Mouse (Mus musculus) CH12.LX (cell line): ENCODE data around the gene Atg16l2. TPM values are rescaled to one million over a fixed set of nuclear protein-coding genes. Genes with fewer than 3 reads are reported as not detected.

ENCODE experiments used
- DNase-seq: peaks from one replicate; pipeline ENCODE4 v3.0.0-alpha.2; 2013; ENCODE audit errors: extremely low read depth
- H3K27ac ChIP-seq: 2 replicates; pipeline ENCODE4 v1.5.1; 2012; ENCODE audit warnings: low read depth, mild to moderate bottlenecking, control low read depth, moderate library complexity; ENCODE audit not compliant: insufficient read depth
- H3K27me3 ChIP-seq: replicated peaks from 2 replicates; pipeline ENCODE3; 2012; ENCODE audit warnings: inconsistent platforms
- H3K36me3 ChIP-seq, 2 experiments: replicated peaks in 1 of 2; 2 replicates each; pipeline versions ENCODE3 to v1.6.1; 2012; ENCODE audit warnings: inconsistent platforms in 1 of 2, low read length in 1 of 2, mild to moderate bottlenecking in 1 of 2, mixed read lengths in 1 of 2, moderate library complexity in 1 of 2; ENCODE audit not compliant: control insufficient read depth in 1 of 2, insufficient read depth in 1 of 2
- H3K4me1 ChIP-seq, 2 experiments: 2 replicates each; pipeline ENCODE4 v1.6.1; 2012; ENCODE audit warnings: inconsistent platforms in 1 of 2, moderate library complexity in 1 of 2; ENCODE audit not compliant: insufficient read depth in 2 of 2, control insufficient read depth in 1 of 2
- H3K4me2 ChIP-seq: 2 replicates; pipeline ENCODE4 v1.6.1; 2012; ENCODE audit warnings: low read depth, mild to moderate bottlenecking, control low read depth; ENCODE audit not compliant: poor library complexity, insufficient read depth, severe bottlenecking
- H3K4me3 ChIP-seq, 3 experiments: fragments of 150-350 bp in 1 of 3; sonication (generic) in 1 of 3; replicated peaks in 1 of 3; 2 replicates each; pipeline versions ENCODE3 to v1.5.1; 2011 to 2012; ENCODE audit warnings: low read depth in 2 of 3, low read length in 2 of 3, mild to moderate bottlenecking in 2 of 3, moderate library complexity in 2 of 3, control low read depth in 1 of 3, improper control_type of control experiment in 1 of 3, inconsistent platforms in 1 of 3, mixed read lengths in 1 of 3; ENCODE audit not compliant: poor library complexity in 1 of 3
- H3K79me2 ChIP-seq: replicated peaks from 2 replicates; pipeline ENCODE4 v1.6.1; 2012; ENCODE audit warnings: mild to moderate bottlenecking, moderate library complexity; ENCODE audit not compliant: control insufficient read depth, poor library complexity, insufficient read depth, severe bottlenecking; ENCODE audit errors: extremely low read depth
- H3K9ac ChIP-seq: 2 replicates; pipeline ENCODE4 v1.6.1; 2012; ENCODE audit warnings: low read depth, mild to moderate bottlenecking, control low read depth, moderate library complexity; ENCODE audit not compliant: insufficient read depth
- H3K9me3 ChIP-seq: replicated peaks from 2 replicates; pipeline ENCODE3; 2012; ENCODE audit warnings: low read length, inconsistent platforms, mixed read lengths
- BHLHE40 ChIP-seq: IDR thresholded peaks from 2 replicates; pipeline ENCODE4 v1.6.1; 2011; ENCODE audit warnings: mild to moderate bottlenecking, low read depth, low read length, improper control_type of control experiment
- CHD1 ChIP-seq: IDR thresholded peaks from 2 replicates; pipeline ENCODE4 v1.6.1; 2012; ENCODE audit warnings: low read depth, low read length, improper control_type of control experiment, inconsistent platforms
- CHD2 ChIP-seq: IDR thresholded peaks from 2 replicates; pipeline ENCODE4 v1.6.1; 2011; ENCODE audit warnings: low read length, improper control_type of control experiment
- E2F4 ChIP-seq: IDR thresholded peaks from 2 replicates; pipeline ENCODE4 v1.6.1; 2011; ENCODE audit warnings: low read depth, low read length, improper control_type of control experiment; ENCODE audit not compliant: insufficient replicate concordance
- ELF1 ChIP-seq: IDR thresholded peaks from 2 replicates; pipeline ENCODE4 v1.6.1; 2014; ENCODE audit warnings: low read depth, mild to moderate bottlenecking, inconsistent platforms, low read length, improper control_type of control experiment
- EP300 ChIP-seq: IDR thresholded peaks from 2 replicates; pipeline ENCODE4 v1.6.1; 2011; ENCODE audit warnings: low read length, improper control_type of control experiment
- ETS1 ChIP-seq: conservative IDR thresholded peaks from 2 replicates; pipeline ENCODE4 v1.6.1; 2012; ENCODE audit warnings: low read depth, mild to moderate bottlenecking, inconsistent platforms, low read length, improper control_type of control experiment, moderate library complexity
- GABPA ChIP-seq: IDR thresholded peaks from 2 replicates; pipeline ENCODE4 v1.6.1; 2012; ENCODE audit warnings: low read depth, low read length, improper control_type of control experiment, inconsistent platforms; ENCODE audit not compliant: insufficient replicate concordance
- HCFC1 ChIP-seq: IDR thresholded peaks from 2 replicates; pipeline ENCODE4 v1.6.1; 2012; ENCODE audit warnings: low read depth, mild to moderate bottlenecking, inconsistent platforms, low read length, improper control_type of control experiment
- IRF4 ChIP-seq: IDR thresholded peaks from 2 replicates; pipeline ENCODE4 v1.6.1; 2014; ENCODE audit warnings: low read depth, mild to moderate bottlenecking, inconsistent platforms, low read length, improper control_type of control experiment
- JUND ChIP-seq: conservative IDR thresholded peaks from 2 replicates; pipeline ENCODE4 v1.6.1; 2011; ENCODE audit warnings: low read depth, low read length, improper control_type of control experiment
- KAT2A ChIP-seq: IDR thresholded peaks from 2 replicates; pipeline ENCODE4 v1.6.1; 2012; ENCODE audit warnings: low read length, improper control_type of control experiment, inconsistent platforms; ENCODE audit not compliant: insufficient replicate concordance
- MAFK ChIP-seq: IDR thresholded peaks from 2 replicates; pipeline ENCODE4 v1.6.1; 2011; ENCODE audit warnings: low read length, improper control_type of control experiment; ENCODE audit not compliant: insufficient replicate concordance
- MAX ChIP-seq: IDR thresholded peaks from 2 replicates; pipeline ENCODE4 v1.6.1; 2011; ENCODE audit warnings: low read length, improper control_type of control experiment
- MAZ ChIP-seq: IDR thresholded peaks from 2 replicates; pipeline ENCODE4 v1.6.1; 2012; ENCODE audit warnings: low read depth, mild to moderate bottlenecking, inconsistent platforms, low read length, improper control_type of control experiment, moderate library complexity
- MEF2A ChIP-seq: IDR thresholded peaks from 2 replicates; pipeline ENCODE4 v1.6.1; 2014; ENCODE audit warnings: low read depth, mild to moderate bottlenecking, inconsistent platforms, low read length, improper control_type of control experiment, borderline replicate concordance
- MXI1 ChIP-seq: IDR thresholded peaks from 2 replicates; pipeline ENCODE4 v1.6.1; 2011; ENCODE audit warnings: mild to moderate bottlenecking, low read depth, low read length, improper control_type of control experiment
- MYC ChIP-seq: IDR thresholded peaks from 2 replicates; pipeline ENCODE4 v1.6.1; 2011; ENCODE audit warnings: low read depth, mild to moderate bottlenecking, improper control_type of control experiment, low read length
- NELFE ChIP-seq: IDR thresholded peaks from 2 replicates; pipeline ENCODE4 v1.6.1; 2011; ENCODE audit warnings: low read depth, low read length, improper control_type of control experiment
- NRF1 ChIP-seq: IDR thresholded peaks from 2 replicates; pipeline ENCODE4 v1.6.1; 2014; ENCODE audit warnings: low read depth, mild to moderate bottlenecking, inconsistent platforms, low read length, improper control_type of control experiment, moderate library complexity
- PAX5 ChIP-seq: IDR thresholded peaks from 2 replicates; pipeline ENCODE4 v1.6.1; 2012; ENCODE audit warnings: low read length, inconsistent platforms, mixed read lengths
- POLR2A ChIP-seq: IDR thresholded peaks from 2 replicates; pipeline ENCODE4 v1.6.1; 2011; ENCODE audit warnings: low read depth, mild to moderate bottlenecking, improper control_type of control experiment, low read length
- RAD21 ChIP-seq: IDR thresholded peaks from 2 replicates; pipeline ENCODE4 v1.6.1; 2011; ENCODE audit warnings: low read depth, mild to moderate bottlenecking, low read length, improper control_type of control experiment, moderate library complexity
- RCOR1 ChIP-seq: conservative IDR thresholded peaks from 2 replicates; pipeline ENCODE4 v1.6.1; 2012; ENCODE audit warnings: low read depth, mild to moderate bottlenecking, inconsistent platforms, low read length, improper control_type of control experiment
- SIN3A ChIP-seq: IDR thresholded peaks from 2 replicates; pipeline ENCODE4 v1.6.1; 2012; ENCODE audit warnings: low read length, improper control_type of control experiment, inconsistent platforms
- SMC3 ChIP-seq: IDR thresholded peaks from 2 replicates; pipeline ENCODE4 v1.6.1; 2011; ENCODE audit warnings: low read depth, low read length, improper control_type of control experiment
- TBP ChIP-seq: conservative IDR thresholded peaks from 2 replicates; pipeline ENCODE4 v1.6.1; 2011; ENCODE audit warnings: low read depth, low read length, improper control_type of control experiment
- TCF12 ChIP-seq: IDR thresholded peaks from 2 replicates; pipeline ENCODE4 v1.6.1; 2014; ENCODE audit warnings: low read depth, mild to moderate bottlenecking, inconsistent platforms, low read length, improper control_type of control experiment
- UBTF ChIP-seq: IDR thresholded peaks from 2 replicates; pipeline ENCODE4 v1.6.1; 2012; ENCODE audit warnings: low read depth, mild to moderate bottlenecking, inconsistent platforms, low read length, improper control_type of control experiment, moderate library complexity
- USF2 ChIP-seq: conservative IDR thresholded peaks from 2 replicates; pipeline ENCODE4 v1.6.1; 2011; ENCODE audit warnings: low read depth, low read length, improper control_type of control experiment
- ZKSCAN1 ChIP-seq: IDR thresholded peaks from 2 replicates; pipeline ENCODE4 v1.6.1; 2012; ENCODE audit warnings: low read depth, inconsistent platforms, low read length, improper control_type of control experiment, borderline replicate concordance
- ZNF384 ChIP-seq: IDR thresholded peaks from 2 replicates; pipeline ENCODE4 v1.6.1; 2012; ENCODE audit warnings: low read depth, low read length, improper control_type of control experiment, inconsistent platforms
- dilution Hi-C: fragments of 300-500 bp; cut with MboI; formaldehyde crosslinking; loops from 2 replicates; pipeline ENCODE4 v1.14.3; 2020; ENCODE audit warnings: low sequenced_read_pairs; ENCODE audit not compliant: extremely low pct_unique_long_range_greater_than_20kb, extremely low pct_ligation_motif_present
- in situ Hi-C: fragments of 300-500 bp; cut with MboI; formaldehyde crosslinking; loops from 3 replicates; pipeline ENCODE4 v1.14.3; 2019; ENCODE audit warnings: low sequenced_read_pairs, low pct_ligation_motif_present, low pct_unique_long_range_greater_than_20kb, mixed read lengths
- polyA plus RNA-seq: library from polyadenylated mRNA; unstranded; fragments of >175 nt; gene quantifications from 2 replicates; pipeline ENCODE4 v1.2.1, GENCODE M21; 2012; ENCODE audit warnings: low read depth; ENCODE audit not compliant: insufficient read length
- total RNA-seq, 2 experiments: library from RNA; depleted of rRNA; stranded (reverse); fragments of 300-350 nt in 1 of 2; fragments of >200 nt in 1 of 2; gene quantifications; 2 replicates each; pipeline ENCODE4 v1.2.3; 2012 to 2014

Atg16l2 gene
- total and polyA plus RNA-seq, 3 experiments = 12.7 to 43.8 (median 15.4) TPM

GRCm38 (mm10) chr7:101213515-101214263 is 88.4 kb downstream of the Atg16l2 start:
- Histone ChIP-seq H3K27me3 (no peaks in the 10 kb centered on the region), H3K9me3 (peaks cover 4% of the 10 kb centered on the region), H3K4me1 (peaks cover 22 to 87% of the 10 kb centered on the region in 2 experiments; a peak in 3 of 4 replicates), H3K27ac (peak overlapping the region; percentile 98), H3K36me3 (peaks cover 8 to 33% of the 10 kb centered on the region in 2 experiments), H3K4me2 (peak overlapping the region; percentile 27), H3K4me3 (peak overlapping the region in 1 of 3 experiments; percentile 11), H3K79me2 (peaks cover 13% of the 10 kb centered on the region), H3K9ac (peak overlapping the region; percentile 35)
- TF ChIP-seq POLR2A (no peak; the same call in 1 of the 2 replicates), GABPA (no peak), TBP (0 out of 2 replicates have a peak, but pooled peaks have one; percentile 35), SIN3A (peak; percentile 91), TCF12 (peak; percentile 74), RAD21 (no peak), ZKSCAN1 (no peak), ELF1 (peak; percentile 73), HCFC1 (no peak), MAZ (peak; percentile 76), IRF4 (peak; percentile 80), SMC3 (no peak), KAT2A (no peak), MEF2A (peak; percentile 97), ZNF384 (peak; percentile 94), JUND (peak; percentile 56; the same call in 1 of the 2 replicates), NRF1 (no peak), MYC (peak; percentile 48; the same call in 1 of the 2 replicates), RCOR1 (peak; percentile 69), MAX (peak; percentile 73; the same call in 1 of the 2 replicates), CHD2 (no peak; the same call in 1 of the 2 replicates), BHLHE40 (peak; percentile 74), ETS1 (peak; percentile 91), EP300 (peak; percentile 89), CHD1 (peak; percentile 83), E2F4 (no peak; the same call in 1 of the 2 replicates), USF2 (no peak), NELFE (no peak), MXI1 (peak; percentile 71; the same call in 1 of the 2 replicates), UBTF (no peak), PAX5 (no peak), MAFK (0 out of 2 replicates have a peak, but pooled peaks have one; percentile 67)
- in situ Hi-C loops = loop anchor here (25.0 kb wide), 1 partner anchor 101 kb away; no protein-coding TSS in a partner anchor
- DNase-seq = peak; percentile 84
- dilution Hi-C loops = no loop called here
